Mouse (Mus musculus): Measurements from ENCODE around the gene Cdc37l1. TPM values are rescaled to one million over a fixed set of nuclear protein-coding genes. Genes with fewer than 3 reads are reported as not detected.

The Cdc37l1 gene
- 10 to 100 TPM; 91.4 to 99.5 TPM for total RNA-seq (2021)

GRCm38 (mm10) chr19:28990194-28990589, at the start of gene Cdc37l1:
Cdc37l1 (plus strand) TSS chr19:28990352.
- intact Hi-C loops (cut with DNase I), result loop anchor here (2.0 kb wide), 2 partner anchors 57 to 261 kb away; partner anchors contain the start of genes Ak3 and Jak2
- DNase-seq (ENCODE audit: low spot score in 2 of 2), result peak; percentile 97 to 98

- DNase-seq (ENCODE audit: low spot score in 2 of 2), result no peak
- intact Hi-C loops (cut with DNase I), result no loop called here
Measured at GRCm38 (mm10) chr19:28941271-28941670, 48.9 kb upstream of the Cdc37l1 start.

DNA sequence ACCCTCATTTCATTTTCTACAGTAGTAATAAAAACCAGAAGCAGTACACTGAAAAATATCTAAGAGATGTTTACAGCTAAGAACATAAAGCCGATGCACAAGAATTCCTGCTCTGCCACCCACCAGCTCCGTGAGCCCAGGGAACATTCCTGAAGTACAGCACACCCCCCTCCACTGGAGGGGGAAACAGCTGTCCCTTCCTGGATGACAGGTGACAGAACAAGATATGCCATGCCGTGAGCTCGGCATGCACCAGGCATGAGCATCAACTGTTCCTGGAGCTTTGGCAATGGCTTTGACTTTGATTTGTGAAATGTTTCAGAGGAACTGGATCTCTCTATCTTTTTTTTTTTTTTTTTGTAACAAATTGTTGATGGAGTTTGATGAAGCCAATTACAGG, 43.4 kb upstream of the Cdc37l1 start:
- intact Hi-C loops (cut with DNase I), result no loop called here
- DNase-seq (ENCODE audit: low spot score in 2 of 2), result peak; percentile 31 to 33

DNA sequence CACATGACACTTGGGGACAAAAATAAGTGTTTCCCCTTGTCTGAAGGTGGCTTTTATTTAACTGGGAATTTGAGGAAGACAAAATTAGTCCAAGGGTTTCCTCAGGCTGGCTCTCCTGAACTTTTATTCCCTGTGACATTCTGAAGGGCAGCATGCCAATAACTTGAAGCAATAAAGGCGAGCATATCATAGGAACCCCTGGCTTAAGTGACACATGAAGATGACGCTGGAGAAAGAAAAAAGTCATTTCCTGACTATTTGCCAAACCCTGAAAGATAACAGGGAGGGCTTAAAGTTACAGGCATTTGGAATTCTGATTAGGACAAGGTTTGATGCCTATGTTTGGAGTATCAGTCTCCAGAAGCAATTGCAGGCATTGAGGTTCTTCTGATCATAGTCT, 42.8 kb upstream of the Cdc37l1 start:
- no peak for DNase-seq (ENCODE audit: low spot score in 2 of 2)
- intact Hi-C loops (cut with DNase I), result no loop called here

GRCm38 (mm10) chr19:28951251-28951650, 38.9 kb upstream of the Cdc37l1 start:
- no peak for DNase-seq (ENCODE audit: low spot score in 2 of 2)
- intact Hi-C loops (cut with DNase I), result no loop called here

- intact Hi-C loops (cut with DNase I), result loop anchor here (2.0 to 10.0 kb wide), 4 partner anchors 54 to 289 kb away; partner anchors contain the start of gene Jak2
- peak; percentile 39 to 84 for DNase-seq (ENCODE audit: low spot score in 2 of 2)
Measured at GRCm38 (mm10) chr19:28963113-28963512, 27.0 kb upstream of the Cdc37l1 start.

DNA sequence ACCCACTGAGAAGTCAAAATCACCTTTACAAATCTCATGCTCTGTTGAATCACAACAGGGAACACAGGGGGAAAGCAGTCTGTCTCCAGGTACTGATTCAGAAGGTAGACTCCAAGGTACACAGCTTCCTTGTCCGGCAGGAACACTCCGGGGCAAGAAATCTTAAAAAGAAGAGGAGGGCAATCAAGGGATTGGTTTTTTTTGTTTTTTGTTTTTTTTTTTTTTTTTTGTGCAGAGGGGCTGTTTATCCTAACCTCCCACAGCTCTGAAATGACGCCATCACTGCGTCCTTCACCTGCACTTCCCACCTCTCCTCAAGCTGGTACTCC, 26.7 kb upstream of the Cdc37l1 start:
- intact Hi-C loops (cut with DNase I), result loop anchor here (2.0 to 10.0 kb wide), 4 partner anchors 55 to 289 kb away; partner anchors contain the start of gene Jak2
- no peak for DNase-seq (ENCODE audit: low spot score in 2 of 2)

- peak; percentile 80 to 87 for DNase-seq (ENCODE audit: low spot score in 2 of 2)
- intact Hi-C loops (cut with DNase I), result loop anchor here (2.0 to 10.0 kb wide), 4 partner anchors 55 to 288 kb away; partner anchors contain the start of gene Jak2
Measured at GRCm38 (mm10) chr19:28963842-28964551, 26.2 kb upstream of the Cdc37l1 start, which contains the start of gene Plpp6. Plpp6 (plus strand) TSS chr19:28963953.

DNA sequence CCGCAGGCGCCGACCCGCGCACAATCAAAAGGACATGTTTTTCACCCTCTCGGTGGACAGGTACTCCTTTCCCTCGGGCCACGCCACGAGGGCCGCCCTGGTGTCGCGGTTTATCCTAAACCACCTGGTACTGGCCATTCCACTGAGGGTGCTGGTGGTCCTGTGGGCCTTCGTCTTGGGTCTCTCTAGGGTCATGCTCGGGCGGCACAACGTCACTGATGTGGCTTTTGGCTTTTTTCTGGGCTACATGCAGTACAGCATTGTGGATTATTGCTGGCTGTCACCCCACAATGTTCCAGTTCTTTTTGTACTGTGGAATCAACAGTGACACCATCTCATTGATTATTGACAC, 25.6 kb upstream of the Cdc37l1 start:
- intact Hi-C loops (cut with DNase I), result loop anchor here (5.0 to 10.0 kb wide), 2 partner anchors 190 to 288 kb away; partner anchors contain the start of gene Jak2
- no peak for DNase-seq (ENCODE audit: low spot score in 2 of 2)

DNA sequence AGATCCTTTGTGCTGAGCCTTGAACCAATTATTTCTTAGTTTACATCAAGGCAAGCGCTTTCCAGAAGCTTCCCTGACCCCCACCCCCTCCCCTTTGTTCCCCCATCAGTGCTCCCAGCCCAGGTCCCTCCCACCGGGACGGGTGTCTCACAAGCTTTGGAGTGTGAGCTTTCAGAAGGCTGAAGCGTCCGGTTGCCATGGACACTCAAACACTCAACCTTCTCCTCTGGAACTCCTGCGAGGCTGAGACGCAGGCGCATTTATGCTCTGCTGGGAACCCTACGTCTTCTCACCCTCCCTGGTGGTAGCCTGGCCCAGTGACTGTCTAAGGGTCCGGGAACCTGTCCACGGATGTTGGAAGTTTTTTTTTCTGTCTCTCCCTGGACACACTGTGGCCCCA, 22.5 kb upstream of the Cdc37l1 start, which contains the start of gene 4430402I18Rik:
Gene 4430402I18Rik (minus strand): TSS at position 149 of the 400 bp plus-strand sequence.
- peak; percentile 47 to 66 for DNase-seq (ENCODE audit: low spot score in 2 of 2)
- intact Hi-C loops (cut with DNase I), result loop anchor here (5.0 to 10.0 kb wide), 2 partner anchors 130 to 193 kb away; partner anchors contain the start of gene Slc1a1

DNA sequence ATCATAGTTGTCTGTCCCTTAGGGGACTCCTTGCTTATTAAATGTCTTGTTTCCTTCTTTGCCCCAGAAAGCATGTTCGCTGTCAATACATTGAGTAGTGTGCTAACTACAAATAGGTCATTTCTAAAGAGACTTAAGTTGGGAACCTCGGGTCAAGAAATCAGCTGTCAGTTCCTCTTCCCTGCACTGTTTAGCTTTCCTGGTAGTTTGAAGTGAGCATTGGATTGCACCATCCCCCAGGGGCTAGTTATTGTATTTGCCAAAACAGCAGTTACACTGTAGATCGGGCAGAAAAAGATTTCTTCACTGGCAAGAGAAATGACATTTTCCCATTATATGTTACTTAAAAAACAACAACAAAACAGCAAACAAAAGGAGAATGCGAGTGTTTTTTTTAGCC, 22.0 kb upstream of the Cdc37l1 start:
- intact Hi-C loops (cut with DNase I), result loop anchor here (5.0 to 10.0 kb wide), 2 partner anchors 131 to 193 kb away; partner anchors contain the start of gene Slc1a1
- DNase-seq (ENCODE audit: low spot score in 2 of 2), result no peak

GRCm38 (mm10) chr19:28969231-28969630, 20.9 kb upstream of the Cdc37l1 start:
- intact Hi-C loops (cut with DNase I), result loop anchor here (5.0 to 10.0 kb wide), 2 partner anchors 132 to 194 kb away; partner anchors contain the start of gene Slc1a1

GRCm38 (mm10) chr19:28970251-28970650, 19.9 kb upstream of the Cdc37l1 start:
- DNase-seq (ENCODE audit: low spot score in 2 of 2), result no peak
- intact Hi-C loops (cut with DNase I), result loop anchor here (10.0 kb wide), 1 partner anchor 535 kb away; no protein-coding TSS in a partner anchor

More at GRCm38 (mm10) chr19:28969231-28969630, 20.9 kb upstream of the Cdc37l1 start:
- DNase-seq (ENCODE audit: low spot score in 2 of 2), result no peak

GRCm38 (mm10) chr19:28974862-28975611, 15.1 kb upstream of the Cdc37l1 start:
- intact Hi-C loops (cut with DNase I), result loop anchor here (5.0 to 10.0 kb wide), 2 partner anchors 382 to 530 kb away; no protein-coding TSS in a partner anchor
- DNase-seq (ENCODE audit: low spot score in 2 of 2), result peak; percentile 85

DNA sequence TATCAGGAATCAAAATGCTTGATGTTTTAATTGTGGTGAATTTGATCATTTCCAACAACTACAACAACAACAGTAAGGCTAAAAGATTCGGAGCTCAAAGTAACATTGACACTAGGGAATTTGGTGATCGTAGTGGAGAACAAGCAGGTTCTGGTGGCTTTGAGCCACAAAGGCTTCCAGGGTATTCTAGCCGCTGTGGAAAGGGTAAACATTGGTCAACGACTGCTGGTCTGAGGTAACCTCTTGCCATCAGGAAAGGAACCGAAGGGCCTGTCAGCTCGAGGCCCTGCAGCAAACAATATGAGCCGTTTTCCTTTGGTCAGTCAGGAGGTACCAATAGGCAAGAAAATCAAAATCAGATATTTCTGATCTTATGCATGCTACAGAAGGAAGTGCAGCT, 7.5 kb upstream of the Cdc37l1 start:
- intact Hi-C loops (cut with DNase I), result no loop called here

DNA sequence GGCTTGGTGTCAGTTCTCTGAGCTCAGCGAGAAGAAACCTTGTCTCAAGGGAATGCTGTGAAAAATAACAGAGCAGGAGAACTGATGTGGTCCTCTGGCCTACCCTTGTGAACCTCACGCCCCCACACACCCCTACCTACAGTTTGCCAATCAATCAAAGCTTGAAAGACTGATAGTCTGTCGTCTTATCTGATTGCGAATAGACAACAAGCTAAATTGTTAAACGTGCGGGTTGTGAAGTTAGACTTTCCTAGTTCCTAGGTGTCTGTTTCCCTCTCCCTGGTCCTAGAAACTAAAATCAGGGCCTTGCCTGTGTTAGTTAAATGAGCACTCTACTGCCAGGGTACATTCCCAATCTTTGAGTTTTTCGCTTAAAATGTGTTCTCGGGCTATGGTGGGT, 637 bp upstream of the Cdc37l1 start:
- DNase-seq (ENCODE audit: low spot score in 2 of 2), result no peak
- intact Hi-C loops (cut with DNase I), result no loop called here

More for the DNA sequence above, 7.5 kb upstream of the Cdc37l1 start:
- DNase-seq (ENCODE audit: low spot score in 2 of 2), result no peak

DNA sequence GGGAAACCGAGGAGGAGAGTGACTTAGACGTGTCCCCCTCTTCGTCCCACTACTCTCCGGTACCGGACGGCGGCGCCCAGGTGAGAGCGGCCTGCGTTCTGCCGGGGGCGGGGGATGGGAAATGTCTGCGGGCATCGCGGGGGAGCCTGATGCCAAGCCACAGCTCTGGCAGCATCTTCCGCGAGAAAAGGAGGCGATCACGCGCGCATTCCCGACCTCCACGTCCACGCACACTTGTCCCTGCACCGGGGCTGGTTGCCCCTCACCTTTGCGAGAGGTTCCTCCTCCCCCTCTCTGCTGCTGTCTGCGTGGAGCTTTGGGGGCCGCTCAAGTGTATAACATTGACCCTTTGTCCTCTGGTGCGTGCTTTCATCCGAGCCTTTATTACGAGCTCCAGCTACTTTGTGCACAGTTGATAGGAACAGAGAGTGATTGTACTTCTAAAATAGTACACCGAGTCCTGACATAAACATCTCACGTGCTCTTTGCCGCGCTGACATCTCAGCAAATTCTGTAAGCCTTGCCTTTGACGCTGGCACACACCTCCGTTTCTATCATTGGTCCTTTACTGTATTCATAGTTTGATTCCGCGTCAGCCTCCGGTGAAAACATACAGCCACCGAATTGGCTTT, 554 bp downstream of the Cdc37l1 start:
- peak; percentile 48 to 58 for DNase-seq (ENCODE audit: low spot score in 2 of 2)
- intact Hi-C loops (cut with DNase I), result loop anchor here (2.0 kb wide), 2 partner anchors 56 to 260 kb away; partner anchors contain the start of genes Ak3 and Jak2

- DNase-seq (ENCODE audit: low spot score in 2 of 2), result no peak
- intact Hi-C loops (cut with DNase I), result loop anchor here (2.0 kb wide), 2 partner anchors 55 to 259 kb away; partner anchors contain the start of genes Ak3 and Jak2
Measured at GRCm38 (mm10) chr19:28991391-28991790, 1.2 kb downstream of the Cdc37l1 start.

- intact Hi-C loops (cut with DNase I), result no loop called here
Measured at GRCm38 (mm10) chr19:28994870-28995269, 4.7 kb downstream of the Cdc37l1 start.

More at GRCm38 (mm10) chr19:28994870-28995269, 4.7 kb downstream of the Cdc37l1 start:
- DNase-seq (ENCODE audit: low spot score in 2 of 2), result peak; percentile 37 to 73
